Mouse (Mus musculus) CD4-positive helper T cell, adult 2 months (primary cell): ENCODE measurements around the gene Pdp2.
"Not testable (repeated sequence)": the region's sequence is repeated elsewhere in the genome, so short reads cannot be mapped to it uniquely, and the experiment has no call there.

ENCODE experiments used
- DNase-seq: peaks from one replicate; pipeline ENCODE4 v3.0.0-alpha.2; 2012; ENCODE audit warnings: low read depth, missing footprints, low spot score

Pdp2 gene

DNA sequence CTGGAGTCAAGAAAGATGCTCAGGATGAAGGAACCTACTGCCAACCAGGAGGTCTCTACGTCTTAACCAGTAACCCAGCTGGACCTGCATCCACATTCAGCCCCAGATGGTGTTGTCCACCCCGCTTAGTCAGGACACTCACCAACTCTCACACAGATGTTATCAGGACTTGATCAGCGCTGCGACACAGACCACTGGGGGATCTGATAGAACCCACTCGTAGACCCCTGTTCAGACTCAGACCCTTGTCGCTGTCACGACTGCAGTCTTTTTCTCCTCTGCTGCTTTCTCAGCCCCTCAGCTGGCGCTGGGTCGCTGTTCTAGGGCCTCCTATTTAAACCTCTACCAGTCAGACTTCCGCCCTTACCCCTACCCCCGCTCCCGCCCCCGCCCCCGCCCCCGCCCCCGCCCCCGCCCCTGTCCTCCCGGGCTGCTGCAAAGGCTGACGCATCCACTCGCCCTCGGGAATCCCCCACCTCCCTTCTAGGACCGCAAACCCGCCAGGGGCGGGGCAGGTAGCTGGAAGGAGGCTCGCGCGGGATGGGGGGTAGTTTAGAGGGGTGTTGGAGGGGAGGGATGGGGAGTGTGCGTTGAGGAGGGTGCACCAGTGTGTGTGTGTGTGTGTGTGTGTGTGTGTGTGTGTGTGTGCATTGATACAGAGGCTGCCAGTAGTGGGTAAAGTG is 39.9 kb downstream of the Pdp2 start, which contains the start of gene Rrad:
Gene Rrad, minus strand, starts transcription at position 347 of the 683 bp plus-strand sequence.
- DNase-seq: peak; percentile 95

DNA sequence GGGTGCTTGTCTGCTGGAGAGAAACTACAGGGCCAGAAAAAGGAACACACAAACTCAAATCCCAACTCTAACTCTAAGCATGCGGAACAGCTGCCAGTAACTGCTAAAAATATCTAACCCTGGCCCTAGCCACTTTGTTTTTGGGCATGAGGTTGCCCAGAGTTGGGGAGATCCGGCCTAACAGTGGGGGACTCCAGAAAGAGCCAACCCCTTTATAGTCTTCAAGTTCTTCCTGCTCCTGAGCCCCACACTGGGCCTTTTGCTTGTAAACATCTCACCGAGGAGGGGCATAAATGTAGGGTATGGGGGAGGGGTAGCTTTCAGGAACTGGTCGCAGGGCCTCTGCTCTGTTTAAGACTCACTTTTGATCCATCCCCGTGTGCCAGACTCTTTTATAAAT is 40.7 kb downstream of the Pdp2 start:
- DNase-seq: peak; percentile 37

DNA sequence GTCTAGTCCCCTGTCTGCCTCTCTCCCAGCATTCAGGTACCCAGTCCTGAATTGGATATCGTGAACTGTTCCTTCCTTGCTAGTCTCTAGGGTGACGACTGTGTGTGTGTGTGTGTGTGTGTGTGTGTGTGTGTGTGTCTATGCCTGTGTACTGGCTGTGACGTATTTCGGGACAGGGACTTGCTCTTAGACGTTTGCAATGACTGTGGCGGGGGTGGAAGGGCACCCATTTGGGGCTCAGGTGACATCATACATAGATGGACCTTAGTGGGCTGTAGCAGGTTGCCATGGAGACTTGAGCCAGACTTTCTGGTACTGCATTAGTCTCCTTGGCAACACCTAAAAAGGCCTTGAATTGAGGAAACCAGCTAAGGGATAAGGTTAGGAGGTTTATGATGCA is 41.2 kb downstream of the Pdp2 start:
- peak; percentile 53 for DNase-seq

DNA sequence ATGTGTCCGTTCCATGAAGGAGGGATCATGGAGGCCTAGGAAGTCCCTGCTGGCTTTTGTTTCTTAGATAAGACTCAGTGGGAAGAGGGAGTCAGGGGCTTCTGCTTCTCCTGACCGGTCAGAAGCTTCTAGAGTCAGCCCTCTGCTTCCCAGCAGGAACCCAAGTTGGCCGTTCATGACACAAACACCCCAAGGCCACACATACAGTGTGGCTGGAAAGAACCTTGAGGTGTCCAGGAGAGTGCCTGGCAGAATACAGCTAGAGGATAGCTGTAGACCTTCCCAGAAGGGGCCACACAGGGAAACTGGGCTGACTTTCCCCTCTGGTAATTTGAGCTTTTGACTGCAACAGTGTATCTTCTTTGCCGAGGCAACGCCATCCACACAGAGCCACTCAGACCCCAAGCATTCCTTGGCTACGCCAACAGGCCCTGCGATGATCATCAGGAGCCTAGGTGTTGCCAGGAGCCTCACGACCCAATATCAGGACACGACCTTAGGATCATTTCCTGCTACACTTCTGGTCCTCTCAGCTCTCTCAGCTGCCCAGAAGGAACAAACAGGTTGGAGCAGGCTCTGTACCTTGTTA is 42.0 kb downstream of the Pdp2 start:
- no peak for DNase-seq

- DNase-seq: no peak
These were observed 43.9 kb downstream of the Pdp2 start for GRCm38 (mm10) chr8:104635004-104635710.

GRCm38 (mm10) chr8:104638010-104638409 is 46.8 kb downstream of the Pdp2 start:
- no peak for DNase-seq

DNA sequence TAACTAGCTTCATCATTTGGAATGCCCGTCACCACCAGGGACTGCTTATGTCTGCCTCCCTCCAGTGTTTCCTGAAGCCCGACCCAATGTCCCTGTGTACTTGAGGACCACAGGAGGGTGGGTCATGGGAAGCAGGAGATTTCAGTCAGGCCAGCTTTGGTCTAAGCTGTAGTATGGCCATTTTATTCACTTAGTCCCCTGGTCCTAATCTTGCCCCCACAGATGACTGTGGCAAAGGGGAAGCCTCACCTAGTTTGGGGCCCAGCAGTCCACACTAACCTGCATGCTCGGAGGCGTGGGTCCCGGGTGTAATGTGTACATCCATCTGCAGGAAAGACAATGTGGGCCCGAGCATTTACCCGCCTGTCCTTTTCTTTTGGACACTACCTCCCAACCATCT is 49.0 kb downstream of the Pdp2 start:
- DNase-seq: no peak

GRCm38 (mm10) chr8:104640831-104641370 is 49.6 kb downstream of the Pdp2 start:
- no peak for DNase-seq

- DNase-seq: peak; percentile 88
These were observed 50.4 kb downstream of the Pdp2 start, which contains the start of gene Ciao2b for GRCm38 (mm10) chr8:104641426-104642323. Ciao2b (minus strand) TSS chr8:104641965.

GRCm38 (mm10) chr8:104642324-104642654 is 51.0 kb downstream of the Pdp2 start:
- no peak for DNase-seq

DNA sequence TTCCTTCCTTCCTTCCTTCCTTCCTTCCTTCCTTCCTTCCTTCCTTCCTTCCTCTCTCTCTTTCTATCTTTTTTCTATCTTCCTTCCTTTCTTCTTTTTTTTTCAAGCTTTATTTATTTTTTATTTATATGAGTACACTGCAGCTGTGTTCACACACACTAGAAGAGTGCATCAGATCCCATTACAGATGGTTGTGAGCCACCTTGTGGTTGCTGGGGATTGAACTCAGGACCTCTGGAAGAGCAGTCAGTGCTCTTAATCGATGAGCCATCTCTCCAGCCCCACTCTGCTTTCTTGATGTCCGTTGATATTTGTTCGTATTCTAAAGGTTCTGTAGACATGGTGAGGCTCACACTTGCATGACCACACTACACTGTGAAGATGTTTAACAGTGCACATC is 52.9 kb downstream of the Pdp2 start:
- DNase-seq: not testable (repeated sequence)
